ENCODE assay signal across 18 mouse cellular contexts in genomic region chr15:81050488-81050887, GRCm38 (mm10).
"Had no signal": no experiment of that assay in that cellular context is flagged by ENCODE, and none has a peak within 500 bp of the region (broad histone marks: within the 10 kb centered on the region; RNA-seq: fewer than 3 reads in every experiment).

No protein-coding gene starts in this region.

- H3K27ac ChIP-seq: lung, embryonic 15.5 days; macrophage; midbrain, embryonic 13.5 days; midbrain, embryonic 15.5 days had no signal

- ATAC-seq: lung, postnatal 0 days; midbrain, embryonic 13.5 days; midbrain, embryonic 15.5 days had no signal

- H3K4me2 ChIP-seq: lung, embryonic 15.5 days; midbrain, embryonic 11.5 days; midbrain, embryonic 13.5 days; midbrain, embryonic 15.5 days had no signal

- H3K36me3 ChIP-seq: lung, embryonic 15.5 days; midbrain, embryonic 13.5 days; midbrain, embryonic 15.5 days had no signal

- H3K4me1 ChIP-seq: midbrain, embryonic 15.5 days had no signal

- H3K27me3 ChIP-seq: lung, embryonic 15.5 days; megakaryocyte, embryonic 14.5 days; midbrain, embryonic 13.5 days; midbrain, embryonic 15.5 days had no signal

- H3K9ac ChIP-seq: lung, embryonic 15.5 days; midbrain, embryonic 13.5 days; midbrain, embryonic 15.5 days had no signal

- DNase-seq: lung, adult 2 months; lung, postnatal 14 days; lung, postnatal 36 days; retina, postnatal 1 day; right cerebral cortex, adult 18-20 months; right cerebral cortex, postnatal 25 days; right cerebral cortex, postnatal 4 days; spleen, adult 18-20 months; thymus, adult 18-20 months; thymus, postnatal 14 days; thymus, postnatal 36 days had no signal

- H3K4me3 ChIP-seq: lung, embryonic 15.5 days; megakaryocyte, embryonic 14.5 days; midbrain, embryonic 13.5 days; midbrain, embryonic 15.5 days had no signal

- H3K9me3 ChIP-seq: lung, embryonic 15.5 days; megakaryocyte, embryonic 14.5 days; midbrain, embryonic 13.5 days; midbrain, embryonic 15.5 days had no signal
